Mouse (Mus musculus): ENCODE measurements around the gene Ptges3.
A peak's percentile ranks its signal among the peaks of the same experiment; 100 is the strongest.
"Not testable (repeated sequence)": the region's sequence is repeated elsewhere in the genome, so short reads cannot be mapped to it uniquely, and the experiment has no call there.

Ptges3 gene

GRCm38 (mm10) chr10:128059207-128059981, 640 bp downstream of the Ptges3 start:
- peak; percentile 78 for DNase-seq

GRCm38 (mm10) chr10:128061109-128061508, 2.4 kb downstream of the Ptges3 start:
- no peak for DNase-seq

- no peak for DNase-seq
Observed at GRCm38 (mm10) chr10:128062221-128062989, 3.7 kb downstream of the Ptges3 start.

- no peak for DNase-seq
Observed at GRCm38 (mm10) chr10:128066072-128066471, 7.3 kb downstream of the Ptges3 start.

GRCm38 (mm10) chr10:128069201-128069600, 10.4 kb downstream of the Ptges3 start:
- DNase-seq: no peak

GRCm38 (mm10) chr10:128070432-128070831, 11.7 kb downstream of the Ptges3 start:
- DNase-seq: not testable (repeated sequence)

GRCm38 (mm10) chr10:128078269-128078668, 19.5 kb downstream of the Ptges3 start:
- DNase-seq: not testable (repeated sequence)

- no peak for DNase-seq
Observed at GRCm38 (mm10) chr10:128080496-128080895, 21.7 kb downstream of the Ptges3 start.

DNA sequence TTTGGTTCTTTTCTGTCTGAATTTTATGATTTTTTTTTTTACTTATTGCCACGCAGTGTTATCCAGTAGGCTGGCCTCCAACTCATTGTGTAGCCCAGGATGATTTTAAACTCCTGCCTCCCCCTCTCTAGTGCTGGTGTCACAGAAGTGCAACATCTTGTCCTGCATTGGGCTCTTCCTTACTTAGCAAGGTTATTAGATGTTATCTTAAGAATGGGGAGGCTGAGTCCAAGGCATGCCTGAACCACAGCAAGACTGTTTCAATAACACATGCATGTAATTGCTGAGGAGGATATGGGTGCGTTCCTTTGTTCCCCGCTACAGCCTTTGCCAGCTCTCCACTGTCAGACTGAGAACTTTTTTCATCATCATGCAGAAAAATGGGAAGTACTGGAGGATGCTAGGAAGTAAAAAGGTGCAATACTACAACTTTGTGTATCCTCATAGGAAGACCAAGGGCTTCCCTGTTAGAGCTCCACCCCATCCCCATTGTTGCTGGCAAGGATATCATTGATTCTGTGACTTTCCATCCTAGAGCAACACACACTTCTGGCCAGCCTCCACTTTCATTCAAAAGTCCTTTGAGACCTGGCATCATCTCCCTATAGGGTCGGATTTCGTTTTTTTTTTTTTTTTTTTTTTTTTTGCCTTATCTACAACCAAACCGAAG, 23.2 kb downstream of the Ptges3 start:
- DNase-seq: no peak

- DNase-seq: no peak
Observed at GRCm38 (mm10) chr10:128082477-128082808, 23.7 kb downstream of the Ptges3 start.

- DNase-seq: peak; percentile 98
Observed at GRCm38 (mm10) chr10:128082880-128083421, 24.2 kb downstream of the Ptges3 start, which contains the start of gene Atp5b. Gene Atp5b (plus strand): TSS chr10:128083273.

DNA sequence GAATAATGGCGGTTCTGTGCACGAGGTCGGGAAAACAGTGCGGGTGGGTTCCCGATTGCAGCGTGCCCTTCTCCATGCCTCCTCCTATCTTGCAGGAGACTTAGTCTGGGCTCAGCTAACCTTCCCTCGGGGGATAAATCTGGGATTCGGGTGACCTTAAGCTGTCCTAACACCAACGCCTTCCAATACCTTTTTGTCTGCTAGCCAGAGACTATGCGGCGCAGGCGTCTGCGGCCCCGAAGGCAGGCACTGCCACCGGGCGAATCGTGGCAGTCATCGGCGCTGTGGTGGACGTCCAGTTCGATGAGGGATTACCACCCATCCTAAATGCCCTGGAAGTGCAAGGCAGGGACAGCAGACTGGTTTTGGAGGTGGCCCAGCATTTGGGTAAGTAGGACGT, 24.9 kb downstream of the Ptges3 start:
- no peak for DNase-seq

GRCm38 (mm10) chr10:128084160-128084559, 25.4 kb downstream of the Ptges3 start:
- no peak for DNase-seq

DNA sequence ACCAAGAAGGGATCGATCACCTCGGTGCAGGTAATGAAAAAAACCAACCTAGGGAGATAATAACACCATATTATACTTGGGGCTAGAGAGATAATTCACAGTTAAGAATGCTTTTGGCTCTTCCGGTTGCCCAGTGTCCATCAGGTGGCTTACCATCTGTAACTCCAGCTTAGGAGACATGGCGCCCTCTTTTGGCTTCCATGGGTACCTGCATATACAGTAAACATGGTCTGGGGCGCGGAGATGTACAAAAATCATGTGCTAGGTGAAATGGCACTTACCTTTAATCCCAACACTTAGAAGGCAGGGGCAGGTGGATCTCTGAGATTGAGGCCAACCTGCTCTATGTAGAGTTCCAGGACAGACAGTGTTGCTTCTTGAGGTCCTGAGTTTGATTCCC, 27.6 kb downstream of the Ptges3 start:
- peak; percentile 38 for DNase-seq

DNA sequence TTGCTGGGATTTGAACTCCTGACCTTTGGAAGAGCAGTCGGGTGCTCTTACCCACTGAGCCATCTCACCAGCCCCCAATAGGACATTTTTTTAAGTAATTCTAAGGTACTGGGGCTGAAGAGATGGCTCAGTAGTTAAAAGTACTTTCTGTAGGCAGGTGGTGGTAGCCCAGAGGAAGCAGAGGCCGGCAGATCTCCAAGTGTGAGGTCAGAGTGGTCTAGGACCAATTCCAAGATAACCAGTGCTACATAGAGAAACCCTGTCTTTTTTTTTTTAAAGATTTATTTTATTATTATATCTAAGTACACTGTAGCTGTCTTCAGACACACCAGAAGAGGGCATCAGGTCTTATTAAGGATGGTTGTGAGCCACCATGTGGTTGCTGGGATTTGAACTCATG, 28.5 kb downstream of the Ptges3 start:
- not testable (repeated sequence) for DNase-seq

- no peak for DNase-seq
Observed at GRCm38 (mm10) chr10:128088181-128088580, 29.4 kb downstream of the Ptges3 start.

DNA sequence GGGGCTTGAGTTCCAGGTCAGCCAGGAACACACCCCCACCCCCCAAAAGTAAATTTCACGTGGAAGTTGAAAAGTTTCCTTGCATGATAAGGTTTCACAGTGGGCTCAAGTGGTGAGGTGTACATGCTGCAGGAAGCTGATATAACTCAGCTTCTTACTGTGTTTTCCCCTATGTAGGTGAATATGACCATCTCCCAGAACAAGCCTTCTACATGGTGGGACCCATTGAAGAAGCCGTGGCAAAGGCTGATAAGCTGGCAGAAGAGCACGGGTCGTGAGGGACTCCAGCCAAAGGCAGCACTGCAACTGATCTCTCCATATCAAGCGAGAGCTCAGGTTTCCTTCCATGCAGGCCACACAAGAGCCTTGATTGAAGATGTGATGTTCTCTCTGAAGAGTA, 31.1 kb downstream of the Ptges3 start:
- DNase-seq: no peak

GRCm38 (mm10) chr10:128090651-128091563, 32.2 kb downstream of the Ptges3 start:
- DNase-seq: peak; percentile 94

DNA sequence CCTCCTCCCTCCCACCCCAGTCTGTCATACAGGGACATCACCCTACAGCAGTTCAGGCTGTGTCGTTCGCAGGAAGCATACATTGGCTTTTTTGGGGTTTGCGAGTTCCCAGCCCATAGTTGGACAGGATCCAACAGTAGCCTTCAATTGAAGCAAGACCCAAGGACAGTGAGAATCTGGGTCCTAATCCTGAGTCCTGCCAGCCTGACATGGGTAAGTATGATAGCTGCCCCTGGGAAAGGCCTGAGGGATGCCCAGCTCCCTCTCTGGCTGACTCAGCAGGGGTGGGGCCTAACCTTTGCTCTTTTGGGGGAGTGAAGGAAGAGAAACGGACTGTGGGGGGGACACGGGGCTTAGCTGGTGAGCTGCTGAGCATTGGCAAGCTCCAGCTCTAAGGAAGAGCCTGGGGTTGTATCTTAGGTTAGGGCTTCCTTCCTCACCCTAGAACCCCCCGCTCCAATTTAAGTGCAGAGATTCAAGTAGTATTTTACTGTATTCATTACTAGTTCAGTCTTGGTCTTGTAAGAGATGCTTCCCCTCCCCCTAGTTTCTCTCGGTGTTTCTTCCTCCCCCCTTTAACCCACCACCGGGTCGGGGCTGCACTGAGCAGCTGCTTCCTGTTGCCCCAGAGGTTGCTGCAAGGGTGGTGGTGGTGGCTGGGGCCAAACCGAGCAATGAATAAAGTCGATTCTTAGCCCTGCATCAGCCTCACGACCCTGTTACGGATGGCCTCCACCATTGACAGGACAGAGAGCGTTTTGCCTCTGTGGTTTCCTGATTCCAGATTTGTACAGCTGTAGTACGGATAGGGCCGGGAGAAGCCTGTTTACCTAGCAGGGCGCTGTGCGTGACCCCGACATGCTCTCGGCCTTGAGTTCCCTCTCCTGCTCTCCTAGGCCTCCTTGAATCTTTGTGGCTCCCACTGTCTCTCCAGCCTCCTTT, 33.1 kb downstream of the Ptges3 start, which contains the start of gene Baz2a:
TSS of gene Baz2a (plus strand) at position 14 of the 942 bp plus-strand sequence.
- peak; percentile 85 for DNase-seq

All from thymus, postnatal 25 days (tissue).